Mouse (Mus musculus): Measurements from ENCODE around the gene Parp16. TPM values are rescaled to one million over a fixed set of nuclear protein-coding genes. Genes with fewer than 3 reads are reported as not detected.
"Not testable (repeated sequence)": the region's sequence is repeated elsewhere in the genome, so short reads cannot be mapped to it uniquely, and the experiment has no call there.

Gene Parp16
- polyA plus RNA-seq, 1 experiment from 2014 or later: 5.6 TPM

GRCm38 (mm10) chr9:65262641-65263120 lies 67.5 kb downstream of the Parp16 start:
- no peak for ATAC-seq (ENCODE audit: insufficient number of reproducible peaks, insufficient read depth, low FRiP score, low read depth)
- Histone ChIP-seq H3K36me3 (ENCODE audit: control insufficient read depth, insufficient read depth, low read length) (no peaks in the 10 kb centered on the region), H3K4me2 (ENCODE audit: low read length) (no peak overlapping the region), H3K9ac (ENCODE audit: low read length) (no peak overlapping the region), H3K4me1 (ENCODE audit: control insufficient read depth in 2 of 2, insufficient read depth in 2 of 2, low read length in 2 of 2) (no peaks in the 10 kb centered on the region), H3K27me3 (ENCODE audit: control insufficient read depth, insufficient read depth, low read length) (no peaks in the 10 kb centered on the region), H3K27ac (replicated peaks in 1 of 2; ENCODE audit: control insufficient read depth in 1 of 2, insufficient read depth in 1 of 2, low read depth in 2 of 2, low read length in 2 of 2) (no peak overlapping the region), H3K9me3 (ENCODE audit: control insufficient read depth, low read length) (no peaks in the 10 kb centered on the region), H3K4me3 (ENCODE audit: control insufficient read depth in 1 of 2, insufficient read depth in 1 of 2, low read depth in 1 of 2, low read length in 2 of 2) (no peak overlapping the region)
- 86% methylated on average over 3 of the region's 3 CpGs for WGBS

GRCm38 (mm10) chr9:65264959-65265358 lies 69.8 kb downstream of the Parp16 start, which contains the start of gene Cilp:
Gene Cilp, plus strand, starts transcription at chr9:65265180.
- ATAC-seq (ENCODE audit: insufficient number of reproducible peaks, insufficient read depth, low FRiP score, low read depth): no peak
- WGBS: 48% methylated on average over 5 of the region's 5 CpGs
- Histone ChIP-seq H3K36me3 (ENCODE audit: control insufficient read depth, insufficient read depth, low read length) (no peaks in the 10 kb centered on the region), H3K27ac (replicated peaks in 1 of 2; ENCODE audit: control insufficient read depth in 1 of 2, insufficient read depth in 1 of 2, low read depth in 2 of 2, low read length in 2 of 2) (no peak within 1 kb of the TSS), H3K4me3 (ENCODE audit: control insufficient read depth in 1 of 2, insufficient read depth in 1 of 2, low read depth in 1 of 2, low read length in 2 of 2) (no peak within 1 kb of the TSS), H3K4me1 (ENCODE audit: control insufficient read depth in 2 of 2, insufficient read depth in 2 of 2, low read length in 2 of 2) (no peaks in the 10 kb centered on the region), H3K4me2 (ENCODE audit: low read length) (no peak within 1 kb of the TSS), H3K9me3 (ENCODE audit: control insufficient read depth, low read length) (no peaks in the 10 kb centered on the region), H3K27me3 (ENCODE audit: control insufficient read depth, insufficient read depth, low read length) (no peaks in the 10 kb centered on the region), H3K9ac (ENCODE audit: low read length) (no peak within 1 kb of the TSS)

GRCm38 (mm10) chr9:65267742-65268515 lies 72.8 kb downstream of the Parp16 start:
- 56% methylated on average over 7 of the region's 7 CpGs for WGBS
- no peak overlapping the region for H3K9ac ChIP-seq (ENCODE audit: low read length)
- no peaks in the 10 kb centered on the region for H3K36me3 ChIP-seq (ENCODE audit: control insufficient read depth, insufficient read depth, low read length)
- no peak overlapping the region for H3K4me2 ChIP-seq (ENCODE audit: low read length)
- ATAC-seq (ENCODE audit: insufficient number of reproducible peaks, insufficient read depth, low FRiP score, low read depth): no peak
- H3K9me3 ChIP-seq (ENCODE audit: control insufficient read depth, low read length): no peaks in the 10 kb centered on the region
- H3K27me3 ChIP-seq (ENCODE audit: control insufficient read depth, insufficient read depth, low read length): no peaks in the 10 kb centered on the region
- H3K4me1 ChIP-seq (ENCODE audit: control insufficient read depth in 2 of 2, insufficient read depth in 2 of 2, low read length in 2 of 2): no peaks in the 10 kb centered on the region
- H3K27ac ChIP-seq (replicated peaks in 1 of 2; ENCODE audit: control insufficient read depth in 1 of 2, insufficient read depth in 1 of 2, low read depth in 2 of 2, low read length in 2 of 2): no peak overlapping the region
- no peak overlapping the region for H3K4me3 ChIP-seq (ENCODE audit: control insufficient read depth in 1 of 2, insufficient read depth in 1 of 2, low read depth in 1 of 2, low read length in 2 of 2)

- Histone ChIP-seq H3K36me3 (ENCODE audit: control insufficient read depth, insufficient read depth, low read length) (no peaks in the 10 kb centered on the region), H3K27ac (replicated peaks in 1 of 2; ENCODE audit: control insufficient read depth in 1 of 2, insufficient read depth in 1 of 2, low read depth in 2 of 2, low read length in 2 of 2) (no peak overlapping the region), H3K9ac (ENCODE audit: low read length) (no peak overlapping the region), H3K4me2 (ENCODE audit: low read length) (no peak overlapping the region), H3K9me3 (ENCODE audit: control insufficient read depth, low read length) (no peaks in the 10 kb centered on the region), H3K27me3 (ENCODE audit: control insufficient read depth, insufficient read depth, low read length) (no peaks in the 10 kb centered on the region), H3K4me1 (ENCODE audit: control insufficient read depth in 2 of 2, insufficient read depth in 2 of 2, low read length in 2 of 2) (no peaks in the 10 kb centered on the region), H3K4me3 (ENCODE audit: control insufficient read depth in 1 of 2, insufficient read depth in 1 of 2, low read depth in 1 of 2, low read length in 2 of 2) (no peak overlapping the region)
- 82% methylated on average over 13 of the region's 13 CpGs for WGBS
- no peak for ATAC-seq (ENCODE audit: insufficient number of reproducible peaks, insufficient read depth, low FRiP score, low read depth)
Observed at GRCm38 (mm10) chr9:65273048-65273809, 78.1 kb downstream of the Parp16 start.

GRCm38 (mm10) chr9:65273873-65274272 lies 78.7 kb downstream of the Parp16 start:
- ATAC-seq (ENCODE audit: insufficient number of reproducible peaks, insufficient read depth, low FRiP score, low read depth): no peak
- Histone ChIP-seq H3K4me2 (ENCODE audit: low read length) (no peak overlapping the region), H3K36me3 (ENCODE audit: control insufficient read depth, insufficient read depth, low read length) (no peaks in the 10 kb centered on the region), H3K4me1 (ENCODE audit: control insufficient read depth in 2 of 2, insufficient read depth in 2 of 2, low read length in 2 of 2) (no peaks in the 10 kb centered on the region), H3K27me3 (ENCODE audit: control insufficient read depth, insufficient read depth, low read length) (no peaks in the 10 kb centered on the region), H3K9ac (ENCODE audit: low read length) (no peak overlapping the region), H3K27ac (replicated peaks in 1 of 2; ENCODE audit: control insufficient read depth in 1 of 2, insufficient read depth in 1 of 2, low read depth in 2 of 2, low read length in 2 of 2) (no peak overlapping the region), H3K9me3 (ENCODE audit: control insufficient read depth, low read length) (no peaks in the 10 kb centered on the region), H3K4me3 (ENCODE audit: control insufficient read depth in 1 of 2, insufficient read depth in 1 of 2, low read depth in 1 of 2, low read length in 2 of 2) (no peak overlapping the region)
- 68% methylated on average over 4 of the region's 4 CpGs for WGBS

GRCm38 (mm10) chr9:65274851-65275250 lies 79.7 kb downstream of the Parp16 start:
- H3K9ac ChIP-seq (ENCODE audit: low read length); H3K4me2 ChIP-seq (ENCODE audit: low read length); H3K4me1 ChIP-seq (ENCODE audit: control insufficient read depth in 2 of 2, insufficient read depth in 2 of 2, low read length in 2 of 2); ATAC-seq (ENCODE audit: insufficient number of reproducible peaks, insufficient read depth, low FRiP score, low read depth); H3K36me3 ChIP-seq (ENCODE audit: control insufficient read depth, insufficient read depth, low read length); H3K9me3 ChIP-seq (ENCODE audit: control insufficient read depth, low read length); H3K27ac ChIP-seq (replicated peaks in 1 of 2; ENCODE audit: control insufficient read depth in 1 of 2, insufficient read depth in 1 of 2, low read depth in 2 of 2, low read length in 2 of 2); H3K4me3 ChIP-seq (ENCODE audit: control insufficient read depth in 1 of 2, insufficient read depth in 1 of 2, low read depth in 1 of 2, low read length in 2 of 2); H3K27me3 ChIP-seq (ENCODE audit: control insufficient read depth, insufficient read depth, low read length): not testable (repeated sequence)
- WGBS: 80% methylated on average over 3 of the region's 3 CpGs

- 66% methylated on average over 4 of the region's 4 CpGs for WGBS
Observed at GRCm38 (mm10) chr9:65275810-65276530, 80.8 kb downstream of the Parp16 start.

More at GRCm38 (mm10) chr9:65275810-65276530, 80.8 kb downstream of the Parp16 start:
- Histone ChIP-seq H3K4me3 (ENCODE audit: control insufficient read depth in 1 of 2, insufficient read depth in 1 of 2, low read depth in 1 of 2, low read length in 2 of 2) (no peak overlapping the region), H3K27me3 (ENCODE audit: control insufficient read depth, insufficient read depth, low read length) (no peaks in the 10 kb centered on the region), H3K9me3 (ENCODE audit: control insufficient read depth, low read length) (no peaks in the 10 kb centered on the region), H3K9ac (ENCODE audit: low read length) (no peak overlapping the region), H3K4me1 (ENCODE audit: control insufficient read depth in 2 of 2, insufficient read depth in 2 of 2, low read length in 2 of 2) (no peaks in the 10 kb centered on the region), H3K36me3 (ENCODE audit: control insufficient read depth, insufficient read depth, low read length) (no peaks in the 10 kb centered on the region), H3K27ac (replicated peaks in 1 of 2; ENCODE audit: control insufficient read depth in 1 of 2, insufficient read depth in 1 of 2, low read depth in 2 of 2, low read length in 2 of 2) (no peak overlapping the region), H3K4me2 (ENCODE audit: low read length) (no peak overlapping the region)
- ATAC-seq (ENCODE audit: insufficient number of reproducible peaks, insufficient read depth, low FRiP score, low read depth): no peak
